Mouse (Mus musculus): ENCODE data around the gene Mucl3. TPM values are rescaled to one million over a fixed set of nuclear protein-coding genes. Genes with fewer than 3 reads are reported as not detected.

Gene Mucl3
- polyA plus RNA-seq, 1 experiment from 2014 or later = not detected

DNA sequence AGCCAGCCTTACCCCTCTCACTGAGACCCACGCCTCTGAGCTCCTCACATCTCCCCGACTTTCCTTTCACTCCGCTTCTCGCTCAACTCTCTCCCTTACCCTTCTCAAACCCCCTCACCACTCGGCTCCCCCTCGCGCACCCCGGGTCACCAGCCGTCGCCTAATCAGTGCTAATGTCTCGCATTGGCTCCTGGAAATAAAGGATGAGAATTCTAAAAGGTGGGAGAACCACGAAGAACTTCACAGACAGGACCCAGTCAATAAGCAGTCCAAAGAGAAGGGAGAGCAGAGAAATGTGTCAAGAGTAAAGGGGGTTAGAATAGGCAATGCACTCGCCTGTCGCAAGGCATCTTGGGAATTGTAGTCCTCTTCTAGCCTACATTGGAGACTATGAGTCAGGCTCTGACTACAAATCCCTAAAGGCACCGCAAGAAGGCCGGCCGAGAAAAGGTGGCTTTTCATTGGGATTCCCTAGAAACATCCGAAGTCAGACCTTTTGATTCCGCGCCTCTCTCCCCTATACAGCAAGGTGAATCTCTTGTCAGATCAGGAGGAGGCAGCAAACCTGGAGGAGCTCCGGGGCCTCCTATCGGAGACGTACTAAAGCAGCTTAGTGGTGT, 30.0 kb upstream of the Mucl3 start, which contains the start of gene Gtf2h4:
Gene Gtf2h4 (minus strand): TSS at position 324 of the 620 bp plus-strand sequence.
- Histone ChIP-seq H3K4me2 (ENCODE audit: low read length) (peak within 1 kb of the TSS; percentile 57), H3K9ac (ENCODE audit: low read depth, low read length) (peak within 1 kb of the TSS; percentile 81), H3K27me3 (replicated peaks; ENCODE audit: control insufficient read depth, insufficient read depth, low read length) (no peaks in the 10 kb centered on the region), H3K36me3 (ENCODE audit: control insufficient read depth, insufficient read depth, low read length) (0 out of 2 replicates have a peak, but pooled peaks cover 2% of the 10 kb centered on the region), H3K27ac (ENCODE audit: low read depth, low read length) (no peak within 1 kb of the TSS; the same call in 1 of the 2 replicates), H3K9me3 (ENCODE audit: control insufficient read depth, low read length) (no peaks in the 10 kb centered on the region), H3K4me3 (ENCODE audit: low read length) (peak within 1 kb of the TSS; percentile 58), H3K4me1 (ENCODE audit: control insufficient read depth, insufficient read depth, low read depth, low read length) (peaks cover 8% of the 10 kb centered on the region)
- WGBS = 1% methylated on average over 23 of the region's 23 CpGs
- peak; percentile 98 for ATAC-seq

DNA sequence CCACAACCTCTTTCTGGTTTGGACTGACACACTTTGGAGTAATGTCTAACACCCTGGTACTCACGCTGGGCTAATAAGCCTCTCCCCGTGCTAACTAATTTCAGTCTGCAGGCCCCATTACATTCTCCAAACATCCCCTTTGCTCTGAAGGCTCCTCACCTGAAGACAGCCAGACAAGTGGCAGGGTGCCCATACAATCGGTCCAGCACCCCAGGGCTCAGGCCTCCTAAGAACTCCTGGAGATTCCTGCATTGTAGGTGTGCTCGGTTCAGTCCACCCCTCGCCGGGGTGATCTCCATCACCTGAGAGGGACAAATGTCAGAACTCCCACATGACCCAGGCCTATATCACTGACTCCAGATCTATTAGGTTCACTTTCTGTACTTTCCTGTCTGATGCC, 29.0 kb upstream of the Mucl3 start:
- Histone ChIP-seq H3K9me3 (ENCODE audit: control insufficient read depth, low read length) (no peaks in the 10 kb centered on the region), H3K27ac (ENCODE audit: low read depth, low read length) (no peak overlapping the region), H3K36me3 (ENCODE audit: control insufficient read depth, insufficient read depth, low read length) (0 out of 2 replicates have a peak, but pooled peaks cover 2% of the 10 kb centered on the region), H3K9ac (ENCODE audit: low read depth, low read length) (no peak overlapping the region), H3K4me1 (ENCODE audit: control insufficient read depth, insufficient read depth, low read depth, low read length) (peaks cover 17% of the 10 kb centered on the region), H3K27me3 (replicated peaks; ENCODE audit: control insufficient read depth, insufficient read depth, low read length) (no peaks in the 10 kb centered on the region), H3K4me2 (ENCODE audit: low read length) (no peak overlapping the region), H3K4me3 (ENCODE audit: low read length) (no peak overlapping the region)
- no peak for ATAC-seq
- WGBS = 94% methylated on average over 6 of the region's 6 CpGs

DNA sequence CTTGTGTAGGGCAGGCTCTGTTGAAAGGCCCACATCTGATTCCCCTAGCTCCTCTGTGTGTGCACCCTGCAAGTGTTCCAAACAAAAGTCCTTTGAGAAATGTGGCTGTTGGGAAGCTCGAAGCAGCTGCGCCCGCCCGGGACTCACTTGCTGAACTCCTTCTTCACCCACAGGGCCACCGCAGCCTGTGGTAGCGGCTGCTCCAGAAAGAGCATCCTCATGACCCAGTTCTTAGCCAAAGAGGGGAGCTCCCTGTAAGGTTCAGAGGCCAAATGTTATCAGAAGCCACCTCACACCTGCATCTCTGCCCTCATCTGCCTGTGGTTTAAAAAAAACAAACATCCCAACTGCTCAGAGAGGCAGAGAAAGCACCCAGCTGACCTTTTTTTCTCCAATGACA, 28.4 kb upstream of the Mucl3 start:
- H3K9me3 ChIP-seq (ENCODE audit: control insufficient read depth, low read length) = no peaks in the 10 kb centered on the region
- H3K27me3 ChIP-seq (replicated peaks; ENCODE audit: control insufficient read depth, insufficient read depth, low read length) = no peaks in the 10 kb centered on the region
- H3K9ac ChIP-seq (ENCODE audit: low read depth, low read length) = no peak overlapping the region
- H3K27ac ChIP-seq (ENCODE audit: low read depth, low read length) = no peak overlapping the region
- H3K36me3 ChIP-seq (ENCODE audit: control insufficient read depth, insufficient read depth, low read length) = 0 out of 2 replicates have a peak, but pooled peaks cover 2% of the 10 kb centered on the region
- no peak overlapping the region for H3K4me2 ChIP-seq (ENCODE audit: low read length)
- peaks cover 17% of the 10 kb centered on the region for H3K4me1 ChIP-seq (ENCODE audit: control insufficient read depth, insufficient read depth, low read depth, low read length)
- H3K4me3 ChIP-seq (ENCODE audit: low read length) = no peak overlapping the region
- WGBS = 93% methylated on average over 6 of the region's 6 CpGs
- ATAC-seq = no peak

DNA sequence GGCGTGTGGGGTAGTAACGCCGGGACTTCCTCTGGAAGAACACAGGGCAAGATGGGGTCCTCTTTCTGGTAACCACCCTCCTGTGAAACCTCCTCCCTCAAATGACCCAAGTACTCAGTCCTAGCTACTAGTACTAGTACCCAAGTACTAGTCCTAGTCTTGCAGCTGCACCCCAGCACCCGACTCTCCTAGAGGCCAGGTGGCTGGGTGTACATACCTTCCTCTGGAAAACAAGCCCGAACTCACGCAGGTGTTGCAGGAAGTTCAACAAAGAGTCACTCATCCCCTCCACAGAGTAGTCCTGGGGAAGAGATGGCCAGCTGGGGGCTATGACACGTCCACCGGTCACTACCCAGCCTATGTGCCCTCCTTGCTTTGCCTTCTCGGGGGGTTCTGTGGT, 26.2 kb upstream of the Mucl3 start:
- H3K9ac ChIP-seq (ENCODE audit: low read depth, low read length) = no peak overlapping the region
- H3K4me2 ChIP-seq (ENCODE audit: low read length) = no peak overlapping the region
- H3K4me1 ChIP-seq (ENCODE audit: control insufficient read depth, insufficient read depth, low read depth, low read length) = peaks cover 25% of the 10 kb centered on the region
- H3K27ac ChIP-seq (ENCODE audit: low read depth, low read length) = no peak overlapping the region
- no peak for ATAC-seq
- H3K4me3 ChIP-seq (ENCODE audit: low read length) = no peak overlapping the region
- WGBS = 95% methylated on average over 9 of the region's 9 CpGs
- 0 out of 2 replicates have a peak, but pooled peaks cover 2% of the 10 kb centered on the region for H3K36me3 ChIP-seq (ENCODE audit: control insufficient read depth, insufficient read depth, low read length)
- H3K27me3 ChIP-seq (replicated peaks; ENCODE audit: control insufficient read depth, insufficient read depth, low read length) = no peaks in the 10 kb centered on the region
- H3K9me3 ChIP-seq (ENCODE audit: control insufficient read depth, low read length) = no peaks in the 10 kb centered on the region

DNA sequence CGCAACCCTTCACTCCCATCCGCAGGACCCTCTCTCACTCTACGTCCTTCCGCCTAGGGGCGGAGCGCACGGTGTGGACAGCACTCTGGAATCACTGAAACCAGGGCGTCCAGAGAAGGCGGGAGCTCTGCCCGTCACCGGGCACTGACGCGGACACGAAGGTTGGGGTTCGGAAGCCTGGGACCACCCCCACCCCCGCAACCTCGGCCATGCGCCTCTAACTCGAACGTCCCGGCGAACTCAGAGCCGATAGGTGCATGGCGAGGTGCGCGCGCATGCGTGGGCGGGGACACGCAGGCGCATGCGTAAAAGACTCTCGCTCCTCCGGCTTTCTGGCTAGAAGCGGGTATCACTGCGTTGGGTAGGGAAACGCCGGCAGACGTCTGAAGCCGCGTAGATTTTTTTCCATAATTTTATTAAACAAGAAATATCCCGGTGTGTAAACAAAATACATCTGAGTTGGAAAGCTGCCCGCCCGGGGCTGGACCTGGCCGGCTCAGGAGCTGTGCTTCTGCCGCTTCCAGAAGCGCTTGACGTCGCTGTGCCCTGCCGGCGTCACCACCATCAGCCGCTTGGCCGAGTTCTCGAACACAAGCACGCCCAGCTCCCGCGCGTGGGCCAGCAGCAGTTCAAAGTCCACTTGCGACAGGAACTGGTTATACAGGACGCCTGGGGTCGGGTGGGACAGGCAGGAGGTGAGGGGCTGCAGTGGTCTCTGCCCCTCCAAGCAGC, 24.0 kb upstream of the Mucl3 start, which contains the start of gene Vars2:
Gene Vars2 (minus strand): TSS at position 259 of the 732 bp plus-strand sequence.
- H3K36me3 ChIP-seq (ENCODE audit: control insufficient read depth, insufficient read depth, low read length) = peaks cover 9% of the 10 kb centered on the region; the same call in 1 of the 2 replicates
- peak within 1 kb of the TSS; percentile 88 for H3K27ac ChIP-seq (ENCODE audit: low read depth, low read length)
- peak within 1 kb of the TSS; percentile 91 for H3K4me2 ChIP-seq (ENCODE audit: low read length)
- peak; percentile 92 for ATAC-seq
- H3K27me3 ChIP-seq (replicated peaks; ENCODE audit: control insufficient read depth, insufficient read depth, low read length) = no peaks in the 10 kb centered on the region
- WGBS = under 1% methylated on average over 61 of the region's 61 CpGs
- H3K4me3 ChIP-seq (ENCODE audit: low read length) = peak within 1 kb of the TSS; percentile 83
- H3K4me1 ChIP-seq (ENCODE audit: control insufficient read depth, insufficient read depth, low read depth, low read length) = peaks cover 18% of the 10 kb centered on the region
- H3K9ac ChIP-seq (ENCODE audit: low read depth, low read length) = peak within 1 kb of the TSS; percentile 89
- no peaks in the 10 kb centered on the region for H3K9me3 ChIP-seq (ENCODE audit: control insufficient read depth, low read length)

DNA sequence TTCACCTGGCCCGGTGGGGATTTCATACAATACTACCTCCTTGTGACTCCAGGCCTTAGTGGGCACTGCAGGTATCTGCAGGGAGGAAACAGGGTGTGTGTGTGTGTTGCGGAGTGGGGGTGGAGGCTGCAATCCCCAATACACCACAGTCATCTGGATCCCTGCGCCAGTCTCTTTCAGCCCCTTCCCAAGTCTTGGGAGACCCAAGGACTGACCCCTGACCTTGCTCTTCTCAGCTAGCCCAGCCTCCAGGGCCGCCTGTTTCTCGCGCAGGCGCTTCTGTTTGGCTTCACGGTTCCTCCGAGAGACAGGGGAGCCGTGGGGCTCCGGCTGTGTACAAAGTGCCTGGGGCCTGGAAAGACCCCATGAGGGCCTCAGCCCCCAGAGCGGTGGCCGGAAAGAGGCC, 23.4 kb upstream of the Mucl3 start:
- Histone ChIP-seq H3K4me1 (ENCODE audit: control insufficient read depth, insufficient read depth, low read depth, low read length) (peaks cover 16% of the 10 kb centered on the region), H3K9me3 (ENCODE audit: control insufficient read depth, low read length) (no peaks in the 10 kb centered on the region), H3K9ac (ENCODE audit: low read depth, low read length) (peak overlapping the region; percentile 89), H3K27me3 (replicated peaks; ENCODE audit: control insufficient read depth, insufficient read depth, low read length) (no peaks in the 10 kb centered on the region), H3K36me3 (ENCODE audit: control insufficient read depth, insufficient read depth, low read length) (peaks cover 10% of the 10 kb centered on the region; the same call in 1 of the 2 replicates), H3K4me2 (ENCODE audit: low read length) (peak overlapping the region; percentile 91), H3K4me3 (ENCODE audit: low read length) (peak overlapping the region; percentile 83), H3K27ac (ENCODE audit: low read depth, low read length) (peak overlapping the region; percentile 88)
- WGBS = 6% methylated on average over 13 of the region's 13 CpGs
- peak; percentile 54 for ATAC-seq

DNA sequence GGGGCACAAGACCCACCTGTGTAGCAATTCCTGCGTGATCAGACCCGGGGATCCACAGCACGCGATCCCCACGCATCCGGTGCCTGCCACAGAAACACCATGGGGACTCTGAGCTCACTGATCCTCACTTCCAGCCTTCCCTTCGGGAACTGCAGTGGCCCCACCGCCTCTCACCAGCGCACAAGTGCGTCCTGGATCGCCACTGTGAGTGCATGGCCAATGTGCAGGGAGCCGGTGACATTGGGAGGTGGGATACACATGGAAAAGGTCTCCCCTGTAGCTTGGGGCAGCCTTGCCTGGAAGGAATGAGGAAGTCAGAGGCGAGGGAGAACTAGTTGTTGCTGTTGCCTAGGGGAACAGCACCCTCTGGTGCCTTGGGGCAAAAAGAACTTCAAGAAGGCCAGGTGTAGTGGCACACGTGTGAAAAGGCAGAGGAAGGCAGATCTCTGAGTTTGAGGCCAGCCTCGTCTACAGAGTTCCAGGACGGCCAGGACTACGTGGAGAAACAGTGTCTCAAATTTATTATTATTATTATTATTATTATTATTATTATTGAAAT, 22.5 kb upstream of the Mucl3 start:
- Histone ChIP-seq H3K4me2 (ENCODE audit: low read length) (no peak overlapping the region), H3K27me3 (replicated peaks; ENCODE audit: control insufficient read depth, insufficient read depth, low read length) (no peaks in the 10 kb centered on the region), H3K4me3 (ENCODE audit: low read length) (no peak overlapping the region), H3K4me1 (ENCODE audit: control insufficient read depth, insufficient read depth, low read depth, low read length) (peaks cover 16% of the 10 kb centered on the region), H3K9me3 (ENCODE audit: control insufficient read depth, low read length) (no peaks in the 10 kb centered on the region), H3K27ac (ENCODE audit: low read depth, low read length) (no peak overlapping the region), H3K9ac (ENCODE audit: low read depth, low read length) (no peak overlapping the region), H3K36me3 (ENCODE audit: control insufficient read depth, insufficient read depth, low read length) (peaks cover 10% of the 10 kb centered on the region)
- ATAC-seq = no peak
- WGBS = 77% methylated on average over 17 of the region's 17 CpGs

DNA sequence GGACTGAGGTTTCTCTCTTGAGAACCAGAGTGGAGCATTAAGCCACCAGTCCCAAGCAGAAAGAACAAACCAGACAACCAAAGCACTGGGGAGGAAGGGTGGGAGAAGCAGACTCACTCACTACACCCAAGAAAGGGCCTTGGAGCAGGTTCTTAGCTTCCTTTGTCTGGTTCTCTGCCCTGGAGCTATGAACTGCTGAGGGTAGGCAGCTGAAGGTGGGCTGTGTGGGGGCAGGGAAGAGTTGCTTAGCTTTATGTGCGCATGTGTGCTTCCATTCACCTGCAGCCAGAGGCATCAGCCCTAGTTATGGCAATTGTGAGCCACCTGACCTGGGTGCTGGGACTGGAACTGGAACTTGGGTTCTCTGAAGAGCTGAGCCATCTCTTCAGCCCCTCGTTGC, 9.6 kb upstream of the Mucl3 start:
- no peak overlapping the region for H3K4me2 ChIP-seq (ENCODE audit: low read length)
- H3K9me3 ChIP-seq (ENCODE audit: control insufficient read depth, low read length) = no peaks in the 10 kb centered on the region
- H3K4me1 ChIP-seq (ENCODE audit: control insufficient read depth, insufficient read depth, low read depth, low read length) = no peaks in the 10 kb centered on the region
- WGBS = 91% methylated on average over 2 of the region's 2 CpGs
- H3K9ac ChIP-seq (ENCODE audit: low read depth, low read length) = no peak overlapping the region
- ATAC-seq = no peak
- no peak overlapping the region for H3K4me3 ChIP-seq (ENCODE audit: low read length)
- H3K27me3 ChIP-seq (replicated peaks; ENCODE audit: control insufficient read depth, insufficient read depth, low read length) = no peaks in the 10 kb centered on the region
- H3K36me3 ChIP-seq (ENCODE audit: control insufficient read depth, insufficient read depth, low read length) = peaks cover 16% of the 10 kb centered on the region
- H3K27ac ChIP-seq (ENCODE audit: low read depth, low read length) = no peak overlapping the region

DNA sequence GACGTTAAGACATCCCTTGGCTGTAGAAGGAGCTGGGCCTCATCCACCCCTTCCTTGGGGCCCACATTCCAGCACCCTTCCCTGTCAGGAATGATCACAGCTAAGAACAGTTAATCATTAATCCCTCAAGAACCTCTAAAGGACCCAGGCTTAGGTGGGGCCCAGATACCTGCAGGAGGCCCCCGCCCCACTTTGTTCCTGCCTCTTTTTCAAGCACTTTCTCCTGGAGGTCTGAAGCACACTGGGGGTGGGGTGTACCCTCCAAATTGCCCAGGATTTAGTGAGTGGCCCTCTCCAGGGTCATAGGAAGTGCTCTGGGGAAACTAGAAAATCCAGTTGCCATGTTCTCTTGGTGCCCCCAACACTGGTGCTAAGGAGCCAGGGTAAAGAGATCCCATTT, 5.9 kb upstream of the Mucl3 start:
- no peak overlapping the region for H3K9ac ChIP-seq (ENCODE audit: low read depth, low read length)
- H3K9me3 ChIP-seq (ENCODE audit: control insufficient read depth, low read length) = no peaks in the 10 kb centered on the region
- no peaks in the 10 kb centered on the region for H3K36me3 ChIP-seq (ENCODE audit: control insufficient read depth, insufficient read depth, low read length)
- no peaks in the 10 kb centered on the region for H3K27me3 ChIP-seq (replicated peaks; ENCODE audit: control insufficient read depth, insufficient read depth, low read length)
- no peak overlapping the region for H3K27ac ChIP-seq (ENCODE audit: low read depth, low read length)
- H3K4me1 ChIP-seq (ENCODE audit: control insufficient read depth, insufficient read depth, low read depth, low read length) = no peaks in the 10 kb centered on the region
- no peak overlapping the region for H3K4me2 ChIP-seq (ENCODE audit: low read length)
- H3K4me3 ChIP-seq (ENCODE audit: low read length) = no peak overlapping the region
- WGBS = 71% methylated on average over 2 of the region's 2 CpGs
- no peak for ATAC-seq

All from hindbrain, embryonic 16.5 days (tissue).